Comparison of ENCODE assay signal across 12 mouse cellular contexts in the genomic region with DNA sequence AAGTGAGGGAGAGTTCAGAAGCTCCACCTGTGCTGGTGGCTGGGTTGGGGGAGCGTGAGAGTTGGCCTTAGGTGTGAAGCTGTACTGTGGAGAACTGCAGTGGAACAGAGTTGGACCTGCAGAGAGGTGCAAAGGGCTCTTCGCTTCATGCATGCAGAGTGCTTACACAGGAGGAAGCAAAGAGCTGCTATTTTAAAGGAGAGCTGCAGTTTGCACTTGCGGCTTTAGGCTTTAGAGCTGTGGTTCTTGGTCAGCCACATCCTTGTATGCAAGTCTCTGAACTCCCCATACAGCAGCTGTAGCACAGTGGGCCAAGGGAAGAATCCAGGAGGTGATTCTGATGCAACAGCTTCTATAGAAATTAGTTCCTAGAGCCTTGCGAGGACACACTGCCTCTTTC.
DNase-seq lines count a peak whose midpoint lies in the region; ATAC-seq lines count a peak whose summit lies in the region.
"Had no signal": no experiment of that assay in that cellular context is flagged by ENCODE, and none has a peak within 500 bp of the region (broad histone marks: within the 10 kb centered on the region; RNA-seq: fewer than 3 reads in every experiment).

No protein-coding gene starts in this region.

- DNase-seq in lung, postnatal 25 days (ENCODE audit: low spot score): peak; percentile 22
- no peak for DNase-seq in lung, postnatal 4 days
- DNase-seq in thymus, adult 18-20 months: peak; percentile 7 to 44
- no peak for DNase-seq in kidney, adult 11 months
- DNase-seq in adipocyte (ENCODE audit: low spot score): no peak
- DNase-seq in right cerebral cortex, postnatal 25 days: no peak
- DNase-seq: adrenal gland, adult 2 months; B cell, adult 2 months; cerebellum, postnatal 10 days; kidney, postnatal 10 days had no signal

- peak; percentile 59 to 70 for ATAC-seq in hematopoietic stem cell, adult 5-6 weeks (replicated peaks in 1 of 2; ENCODE audit: insufficient read depth in 1 of 2, low FRiP score in 2 of 2, low TSS enrichment in 1 of 2, low read depth in 1 of 2, poor library complexity in 2 of 2, severe bottlenecking in 2 of 2)
- ATAC-seq: liver, embryonic 12.5 days had no signal

Comparison
In these comparisons a context has a peak if more than half of its experiments do, and no peak if none do; other contexts are left out.
1. DNase-seq: peak in lung, postnatal 25 days (single experiment) and thymus, adult 18-20 months (2 of 2); none in lung, postnatal 4 days (0 of 2), kidney, adult 11 months (single experiment), adipocyte (single experiment) and right cerebral cortex, postnatal 25 days (single experiment).